Mouse (Mus musculus) cerebellum, adult 8-10 months (tissue): ENCODE results near the gene Fam241b.
A peak's percentile ranks its signal among the peaks of the same experiment; 100 is the strongest.

Source experiments
- DNase-seq: peaks from one replicate; pipeline ENCODE4 v3.0.0; 2022

Gene Fam241b

GRCm38 (mm10) chr10:62143820-62144219, at the start of gene Fam241b:
Fam241b (minus strand) TSS chr10:62143920.
- no peak for DNase-seq

GRCm38 (mm10) chr10:62192701-62193157, 49.0 kb upstream of the Fam241b start:
- peak; percentile 85 for DNase-seq

- no peak for DNase-seq
Observed at GRCm38 (mm10) chr10:62190821-62191220, 47.1 kb upstream of the Fam241b start.

GRCm38 (mm10) chr10:62189910-62190309, 46.2 kb upstream of the Fam241b start:
- no peak for DNase-seq

- no peak for DNase-seq
Observed at GRCm38 (mm10) chr10:62189303-62189702, 45.6 kb upstream of the Fam241b start.

GRCm38 (mm10) chr10:62186882-62187281, 43.2 kb upstream of the Fam241b start:
- peak; percentile 86 for DNase-seq

- DNase-seq: peak; percentile 99
Observed at GRCm38 (mm10) chr10:62183053-62183452, 39.3 kb upstream of the Fam241b start.

GRCm38 (mm10) chr10:62182471-62183014, 38.8 kb upstream of the Fam241b start:
- no peak for DNase-seq

GRCm38 (mm10) chr10:62181701-62182100, 38.0 kb upstream of the Fam241b start:
- DNase-seq: peak; percentile 58

- no peak for DNase-seq
Observed at GRCm38 (mm10) chr10:62179944-62180343, 36.2 kb upstream of the Fam241b start.

GRCm38 (mm10) chr10:62174533-62175313, 31.0 kb upstream of the Fam241b start:
- DNase-seq: no peak

GRCm38 (mm10) chr10:62173941-62174448, 30.3 kb upstream of the Fam241b start:
- DNase-seq: no peak

GRCm38 (mm10) chr10:62172841-62173553, 29.3 kb upstream of the Fam241b start:
- no peak for DNase-seq

GRCm38 (mm10) chr10:62162410-62162809, 18.7 kb upstream of the Fam241b start:
- no peak for DNase-seq

- no peak for DNase-seq
Observed at GRCm38 (mm10) chr10:62149929-62150328, 6.2 kb upstream of the Fam241b start.

- DNase-seq: peak; percentile 15
Observed at GRCm38 (mm10) chr10:62147466-62148248, 3.9 kb upstream of the Fam241b start.

- DNase-seq: no peak
Observed at GRCm38 (mm10) chr10:62145957-62146356, 2.2 kb upstream of the Fam241b start.

- no peak for DNase-seq
Observed at GRCm38 (mm10) chr10:62138040-62138439, 5.7 kb downstream of the Fam241b start.

GRCm38 (mm10) chr10:62137150-62137549, 6.6 kb downstream of the Fam241b start:
- DNase-seq: no peak

GRCm38 (mm10) chr10:62135696-62136470, 7.8 kb downstream of the Fam241b start:
- no peak for DNase-seq

GRCm38 (mm10) chr10:62132691-62133281, 10.9 kb downstream of the Fam241b start, which contains the start of gene Neurog3:
Neurog3 (plus strand) TSS chr10:62133090.
- DNase-seq: no peak
